Mouse (Mus musculus) thymus, postnatal 25 days (tissue): Measurements from ENCODE around the gene Bag3.

ENCODE experiments used
- DNase-seq: peaks from one replicate; pipeline ENCODE4 v3.0.0; 2022

Bag3 gene

GRCm38 (mm10) chr7:128523349-128523961 lies at the start of gene Bag3:
TSS of gene Bag3 (plus strand) at chr7:128523616.
- peak; percentile 79 for DNase-seq

- peak; percentile 21 for DNase-seq
Measured at GRCm38 (mm10) chr7:128474322-128474721, 49.1 kb upstream of the Bag3 start.

- DNase-seq = no peak
Measured at GRCm38 (mm10) chr7:128488986-128489385, 34.4 kb upstream of the Bag3 start.

- DNase-seq = no peak
Measured at GRCm38 (mm10) chr7:128494546-128494945, 28.9 kb upstream of the Bag3 start.

GRCm38 (mm10) chr7:128499801-128500200 lies 23.6 kb upstream of the Bag3 start:
- DNase-seq = no peak

- no peak for DNase-seq
Measured at GRCm38 (mm10) chr7:128504091-128504490, 19.3 kb upstream of the Bag3 start.

GRCm38 (mm10) chr7:128511936-128512335 lies 11.5 kb upstream of the Bag3 start:
- DNase-seq = no peak

- no peak for DNase-seq
Measured at GRCm38 (mm10) chr7:128513512-128513911, 9.9 kb upstream of the Bag3 start.

- DNase-seq = no peak
Measured at GRCm38 (mm10) chr7:128514341-128514740, 9.1 kb upstream of the Bag3 start.

- no peak for DNase-seq
Measured at GRCm38 (mm10) chr7:128516346-128516745, 7.1 kb upstream of the Bag3 start.

- DNase-seq = no peak
Measured at GRCm38 (mm10) chr7:128519316-128520050, 3.9 kb upstream of the Bag3 start.

GRCm38 (mm10) chr7:128523962-128524581 lies 656 bp downstream of the Bag3 start:
- peak; percentile 34 for DNase-seq

GRCm38 (mm10) chr7:128524641-128525040 lies 1.2 kb downstream of the Bag3 start:
- DNase-seq = no peak

GRCm38 (mm10) chr7:128526611-128527010 lies 3.2 kb downstream of the Bag3 start:
- no peak for DNase-seq

- no peak for DNase-seq
Measured at GRCm38 (mm10) chr7:128528596-128528995, 5.2 kb downstream of the Bag3 start.

- DNase-seq = no peak
Measured at GRCm38 (mm10) chr7:128529126-128529525, 5.7 kb downstream of the Bag3 start.

GRCm38 (mm10) chr7:128529574-128530051 lies 6.2 kb downstream of the Bag3 start:
- no peak for DNase-seq

- DNase-seq = no peak
Measured at GRCm38 (mm10) chr7:128531031-128531430, 7.6 kb downstream of the Bag3 start.

GRCm38 (mm10) chr7:128531929-128532328 lies 8.5 kb downstream of the Bag3 start:
- DNase-seq = no peak

- DNase-seq = no peak
Measured at GRCm38 (mm10) chr7:128532441-128533166, 9.2 kb downstream of the Bag3 start.

- DNase-seq = no peak
Measured at GRCm38 (mm10) chr7:128534984-128535491, 11.6 kb downstream of the Bag3 start.

- no peak for DNase-seq
Measured at GRCm38 (mm10) chr7:128536074-128536473, 12.7 kb downstream of the Bag3 start.

GRCm38 (mm10) chr7:128537676-128538075 lies 14.3 kb downstream of the Bag3 start:
- DNase-seq = no peak
